Mouse (Mus musculus) forebrain, embryonic 14.5 days (tissue): ENCODE measurements around the gene Card10. TPM values are rescaled to one million over a fixed set of nuclear protein-coding genes. Genes with fewer than 3 reads are reported as not detected.

ENCODE experiments used
- ATAC-seq: fragments of 200-750 bp; cut with Nextera tagmentation; 2 replicates; pipeline ENCODE4 v1.8.0; 2017; ENCODE audit warnings: mild to moderate bottlenecking, moderate library complexity
- DNase-seq: peaks from one replicate; pipeline ENCODE4 v3.0.0-alpha.2; 2015; ENCODE audit warnings: low spot score
- H3K27ac ChIP-seq: fragments of 300-500 bp; sonication (generic); 2 replicates; pipeline ENCODE4 v1.5.1; 2014; ENCODE audit warnings: low read depth, mild to moderate bottlenecking, control low read depth, low read length, moderate library complexity
- H3K27me3 ChIP-seq: fragments of 300-500 bp; sonication (generic); replicated peaks from 2 replicates; pipeline ENCODE4 v1.6.1; 2014; ENCODE audit warnings: low read length, control low read depth, mixed read lengths; ENCODE audit not compliant: control insufficient read depth, insufficient read depth
- H3K36me3 ChIP-seq: fragments of 300-500 bp; sonication (generic); 2 replicates; pipeline ENCODE4 v1.6.1; 2014; ENCODE audit warnings: low read length, control low read depth; ENCODE audit not compliant: control insufficient read depth, insufficient read depth
- H3K4me1 ChIP-seq: fragments of 300-500 bp; sonication (generic); 2 replicates; pipeline ENCODE4 v1.6.1; 2014; ENCODE audit warnings: antibody characterized with exemption, low read length, control low read depth; ENCODE audit not compliant: control insufficient read depth, insufficient read depth
- H3K4me2 ChIP-seq: fragments of 300-500 bp; sonication (generic); 2 replicates; pipeline ENCODE4 v1.6.1; 2014; ENCODE audit warnings: mild to moderate bottlenecking, control low read depth, low read length
- H3K4me3 ChIP-seq: fragments of 300-500 bp; sonication (generic); 2 replicates; pipeline ENCODE4 v1.5.1; 2014; ENCODE audit warnings: low read depth, low read length, control low read depth
- H3K9ac ChIP-seq: fragments of 300-500 bp; sonication (generic); 2 replicates; pipeline ENCODE4 v1.6.1; 2014; ENCODE audit warnings: mild to moderate bottlenecking, low read length, control low read depth, moderate library complexity
- H3K9me3 ChIP-seq: fragments of 300-500 bp; sonication (generic); replicated peaks from 2 replicates; pipeline ENCODE4 v1.6.1; 2016; ENCODE audit warnings: low read length, control low read depth, mixed read lengths; ENCODE audit not compliant: control insufficient read depth
- WGBS: fragments of 180-500 bp; shearing (Covaris S2); extraction: QIAGEN DNeasy Blood & Tissue Kit; methylation state at CpG from one replicate; pipeline ENCODE4 v1.1.7; 2014; 5-methylcytosine and 5-hydroxymethylcytosine counted together
- polyA plus RNA-seq: library from polyadenylated mRNA; unstranded; fragments of >200 nt; fragmentation: Nextera tagmentation; extraction: Ambion mirVana; gene quantifications from 2 replicates; pipeline ENCODE4 v1.2.1, GENCODE M21; 2014

The Card10 gene
- polyA plus RNA-seq, 1 experiment from 2014 or later: 1.1 TPM

- Histone ChIP-seq H3K27me3 (peaks cover 31% of the 10 kb centered on the region), H3K4me1 (peaks cover 14% of the 10 kb centered on the region; the same call in 1 of the 2 replicates), H3K9ac (no peak overlapping the region; the same call in 1 of the 2 replicates), H3K36me3 (no peaks in the 10 kb centered on the region), H3K4me2 (no peak overlapping the region), H3K9me3 (no peaks in the 10 kb centered on the region), H3K4me3 (no peak overlapping the region), H3K27ac (no peak overlapping the region)
- ATAC-seq: peak; percentile 58; the same call in 1 of the 2 replicates
- WGBS: 0% methylated on average over 2 of the region's 2 CpGs
- DNase-seq: peak; percentile 80
Measured at GRCm38 (mm10) chr15:78839744-78840143, 36.9 kb upstream of the Card10 start.

- no peak for DNase-seq
- Histone ChIP-seq H3K4me1 (peaks cover 5% of the 10 kb centered on the region; the same call in 1 of the 2 replicates), H3K27me3 (peaks cover 4% of the 10 kb centered on the region; the same call in 1 of the 2 replicates), H3K9me3 (no peaks in the 10 kb centered on the region), H3K27ac (no peak overlapping the region), H3K4me2 (no peak overlapping the region), H3K36me3 (no peaks in the 10 kb centered on the region), H3K4me3 (no peak overlapping the region), H3K9ac (no peak overlapping the region)
- WGBS: 43% methylated on average over 8 of the region's 8 CpGs
- no peak for ATAC-seq
Measured at GRCm38 (mm10) chr15:78836086-78836621, 33.3 kb upstream of the Card10 start.

GRCm38 (mm10) chr15:78835200-78836085 lies 32.6 kb upstream of the Card10 start:
- Histone ChIP-seq H3K4me3 (no peak overlapping the region), H3K9me3 (no peaks in the 10 kb centered on the region), H3K27me3 (no peaks in the 10 kb centered on the region), H3K4me1 (peaks cover 5% of the 10 kb centered on the region; the same call in 1 of the 2 replicates), H3K4me2 (no peak overlapping the region), H3K27ac (peak overlapping the region; percentile 63; the same call in 1 of the 2 replicates), H3K36me3 (no peaks in the 10 kb centered on the region), H3K9ac (peak overlapping the region; percentile 21; the same call in 1 of the 2 replicates)
- DNase-seq (no peak), ATAC-seq (no peak)
- 28% methylated on average over 12 of the region's 12 CpGs for WGBS

- no peak overlapping the region for H3K9ac ChIP-seq
- H3K27me3 ChIP-seq: no peaks in the 10 kb centered on the region
- no peak for DNase-seq
- no peak overlapping the region for H3K4me2 ChIP-seq
- no peak overlapping the region for H3K4me3 ChIP-seq
- H3K9me3 ChIP-seq: no peaks in the 10 kb centered on the region
- no peaks in the 10 kb centered on the region for H3K36me3 ChIP-seq
- peaks cover 2% of the 10 kb centered on the region; the same call in 1 of the 2 replicates for H3K4me1 ChIP-seq
- H3K27ac ChIP-seq: no peak overlapping the region; the same call in 1 of the 2 replicates
- no peak for ATAC-seq
- 64% methylated on average over 9 of the region's 10 CpGs for WGBS
Measured at GRCm38 (mm10) chr15:78834233-78835005, 31.6 kb upstream of the Card10 start.

GRCm38 (mm10) chr15:78833582-78833981 lies 30.7 kb upstream of the Card10 start:
- whole genome bisulfite sequencing: 88% methylated on average over 3 of the region's 3 CpGs
- Histone ChIP-seq H3K9ac (no peak overlapping the region), H3K4me1 (no peaks in the 10 kb centered on the region; the same call in 1 of the 2 replicates), H3K36me3 (no peaks in the 10 kb centered on the region), H3K4me3 (no peak overlapping the region), H3K27ac (peak overlapping the region; percentile 58), H3K4me2 (no peak overlapping the region), H3K27me3 (0 out of 2 replicates have a peak, but pooled peaks cover 1% of the 10 kb centered on the region), H3K9me3 (no peaks in the 10 kb centered on the region)
- no peak for ATAC-seq
- no peak for DNase-seq

- Histone ChIP-seq H3K9me3 (no peaks in the 10 kb centered on the region), H3K4me3 (no peak overlapping the region), H3K27ac (peak overlapping the region; percentile 58), H3K4me2 (no peak overlapping the region), H3K9ac (peak overlapping the region; percentile 45), H3K36me3 (no peaks in the 10 kb centered on the region), H3K27me3 (0 out of 2 replicates have a peak, but pooled peaks cover 4% of the 10 kb centered on the region), H3K4me1 (no peaks in the 10 kb centered on the region; the same call in 1 of the 2 replicates)
- ATAC-seq (peak; percentile 75), DNase-seq (peak; percentile 71)
- whole genome bisulfite sequencing: 9% methylated on average over 14 of the region's 14 CpGs
Measured at GRCm38 (mm10) chr15:78832701-78833123, 29.9 kb upstream of the Card10 start.

GRCm38 (mm10) chr15:78831720-78832657 lies 29.1 kb upstream of the Card10 start:
- 55% methylated on average over 19 of the region's 19 CpGs for WGBS
- ATAC-seq (peak; percentile 11; the same call in 1 of the 2 replicates), DNase-seq (no peak)
- Histone ChIP-seq H3K9me3 (no peaks in the 10 kb centered on the region), H3K27ac (peak overlapping the region; percentile 58; the same call in 1 of the 2 replicates), H3K4me1 (no peaks in the 10 kb centered on the region; the same call in 1 of the 2 replicates), H3K9ac (no peak overlapping the region; the same call in 1 of the 2 replicates), H3K4me2 (no peak overlapping the region), H3K36me3 (no peaks in the 10 kb centered on the region), H3K27me3 (peaks cover 11% of the 10 kb centered on the region; the same call in 1 of the 2 replicates), H3K4me3 (no peak overlapping the region)
